Mouse (Mus musculus) inflammation-experienced regulatory T-cells, adult 6 months (primary cell): ENCODE data around the gene Ccdc120. TPM values are rescaled to one million over a fixed set of nuclear protein-coding genes. Genes with fewer than 3 reads are reported as not detected.
A peak's percentile ranks its signal among the peaks of the same experiment; 100 is the strongest.

Experiments
- ATAC-seq: one replicate; pipeline ENCODE4 v1.8.0; 2017
- polyA plus RNA-seq, 3 experiments: library from polyadenylated mRNA; unstranded; fragments of 100-300 nt; shearing (Covaris generic); gene quantifications; one replicate each; pipeline ENCODE4 v1.2.1; 2017

The Ccdc120 gene
- under 1 TPM in 1 of 3 experiments, not detected in 2; 0.59 TPM for polyA plus RNA-seq

DNA sequence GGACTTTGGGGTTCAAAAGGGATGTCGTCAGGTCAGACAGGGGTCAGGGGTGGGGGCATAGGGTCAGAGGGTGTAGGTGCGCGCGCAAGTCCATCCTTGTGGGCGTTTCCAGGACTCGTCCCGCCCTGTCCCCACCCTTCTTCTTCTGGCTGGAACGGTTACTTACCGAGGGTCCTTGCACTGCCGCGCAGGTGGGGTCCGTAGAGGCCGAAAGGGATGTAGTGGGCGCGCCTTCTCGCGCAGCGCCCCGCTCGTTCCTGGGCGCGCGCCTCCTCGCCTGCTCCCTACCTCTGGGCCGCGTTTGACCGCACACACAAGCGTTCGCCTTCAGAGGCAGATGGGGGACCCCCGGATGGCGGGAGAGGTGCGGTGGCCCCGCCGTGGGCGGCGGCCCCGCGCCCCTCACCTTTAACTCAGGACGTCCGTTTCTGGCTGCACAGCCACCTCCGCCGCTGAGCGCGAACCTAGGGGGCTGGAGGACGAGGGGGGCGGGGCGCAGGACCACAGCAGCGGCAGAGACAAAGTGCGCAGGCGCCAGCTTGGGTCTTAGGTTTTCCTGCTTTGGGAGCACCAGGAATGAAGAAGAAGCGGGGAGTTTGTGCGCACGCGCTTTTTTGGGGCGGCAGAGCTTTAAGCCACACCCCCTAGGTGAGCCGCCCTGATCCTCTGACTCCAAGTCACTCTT lies at the start of gene Ccdc120:
Gene Ccdc120 (minus strand): TSS at position 474 of the 685 bp plus-strand sequence.
- no peak for ATAC-seq

DNA sequence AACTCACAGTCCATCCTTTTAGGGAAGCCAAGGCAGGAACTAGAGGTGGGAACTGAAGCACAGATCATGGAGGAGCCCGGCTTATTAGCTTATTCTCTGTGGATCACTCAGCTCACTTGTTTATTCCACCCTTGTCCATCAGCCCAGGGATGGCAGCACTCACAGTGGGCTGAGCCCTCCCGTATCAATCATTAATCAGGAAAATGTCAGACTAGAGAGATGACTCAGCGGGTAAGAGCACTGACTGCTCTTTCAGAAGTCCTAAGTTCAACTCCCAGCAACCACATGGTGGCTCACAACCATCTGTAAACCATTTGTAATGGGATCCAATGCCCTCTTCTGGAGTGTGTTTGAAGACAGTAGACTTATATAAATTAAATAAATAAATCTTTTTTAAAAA lies 46.6 kb upstream of the Ccdc120 start:
- ATAC-seq, result no peak

DNA sequence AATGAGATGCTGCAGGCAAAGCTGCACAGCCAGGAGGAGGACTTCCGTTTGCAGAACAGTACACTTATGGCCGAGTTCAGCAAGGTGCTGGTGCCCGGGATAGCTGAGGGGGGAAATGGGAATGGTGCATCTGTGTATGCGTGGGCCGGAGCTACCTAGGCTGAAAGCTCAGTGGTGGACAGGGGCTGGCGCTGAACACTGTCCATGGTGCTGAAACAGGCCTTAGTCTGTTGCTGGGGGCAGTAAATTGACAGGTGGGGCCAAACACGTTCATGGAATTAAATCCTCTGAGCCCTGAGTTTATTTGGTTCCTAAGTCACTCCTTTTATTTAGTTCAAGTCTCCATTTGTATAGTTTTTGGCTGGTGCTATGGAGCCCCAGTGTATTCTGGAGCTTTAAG lies 44.3 kb upstream of the Ccdc120 start:
- no peak for ATAC-seq

GRCm38 (mm10) chrX:7793361-7793760 lies 42.7 kb upstream of the Ccdc120 start:
- ATAC-seq, result no peak

DNA sequence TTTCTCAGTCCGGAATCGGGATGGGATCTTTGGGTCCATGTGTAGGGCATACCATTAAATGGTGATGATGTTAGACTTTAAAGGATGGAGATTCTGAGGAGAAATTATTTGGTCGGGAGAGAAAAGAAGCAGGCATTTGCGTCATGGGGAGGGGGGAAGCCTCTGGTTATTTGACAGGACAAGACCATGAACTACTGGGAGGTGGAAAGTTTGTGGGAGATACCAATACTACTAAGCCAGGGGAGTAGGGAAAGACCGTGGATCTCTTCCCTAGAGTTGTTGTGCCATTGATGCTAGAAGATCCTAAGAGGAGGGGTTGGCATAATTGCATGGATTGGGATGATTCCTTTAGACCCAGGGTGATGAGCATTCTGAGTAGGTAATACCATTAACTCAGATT lies 39.6 kb upstream of the Ccdc120 start:
- ATAC-seq, result no peak

DNA sequence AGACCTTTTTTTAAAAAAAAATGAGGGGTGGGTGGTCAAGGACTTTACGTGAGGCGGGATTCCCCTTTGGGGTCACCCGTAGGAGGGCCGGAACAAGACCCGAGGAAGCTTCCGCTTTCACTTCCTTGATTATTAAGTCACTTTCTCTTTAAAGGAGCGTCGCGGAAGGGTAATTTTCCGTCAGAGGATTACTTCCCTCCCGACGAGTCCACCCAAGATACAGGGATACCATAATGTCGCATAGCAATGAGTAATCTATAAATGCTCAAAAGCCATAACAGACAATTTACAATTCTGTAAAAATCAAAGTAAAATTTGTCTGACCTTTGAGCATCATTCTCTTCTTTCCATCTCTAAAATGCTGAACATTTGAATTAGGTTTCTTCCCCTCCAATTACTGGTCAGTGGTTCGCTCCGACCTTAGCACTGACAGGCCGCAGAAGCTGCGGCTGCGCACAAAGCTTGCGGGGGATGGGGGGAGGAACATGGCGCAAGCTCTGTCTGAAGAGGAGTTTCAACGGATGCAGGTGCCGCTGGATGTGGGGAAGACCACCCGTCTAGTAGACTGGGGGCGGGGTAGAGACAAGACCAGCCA lies 38.9 kb upstream of the Ccdc120 start, which contains the start of gene Gripap1:
Gene Gripap1 (plus strand): TSS at position 224 of the 595 bp plus-strand sequence.
- peak; percentile 96 for ATAC-seq

DNA sequence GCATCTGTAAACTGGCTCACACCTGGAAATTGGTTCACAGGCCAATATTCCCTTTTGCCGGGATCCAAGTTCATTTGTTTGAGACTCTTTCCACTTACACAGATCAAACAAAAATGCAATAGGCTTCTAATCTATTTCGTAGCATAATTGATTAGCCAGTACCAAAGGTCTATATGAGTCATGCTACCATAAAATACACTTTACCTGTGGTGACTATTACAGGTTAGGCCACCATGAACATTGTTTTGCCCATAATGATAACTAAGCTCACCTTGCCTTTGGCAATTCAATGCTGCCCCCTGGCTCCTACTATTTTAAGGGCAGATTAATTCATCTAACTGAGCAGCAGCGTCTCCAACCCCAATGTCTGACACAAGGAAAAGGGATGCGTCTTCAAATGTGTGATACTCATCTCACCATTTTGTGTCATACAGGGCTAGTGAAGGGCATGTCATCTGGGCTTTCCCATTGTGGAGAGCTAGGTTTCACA lies 31.9 kb upstream of the Ccdc120 start:
- no peak for ATAC-seq

DNA sequence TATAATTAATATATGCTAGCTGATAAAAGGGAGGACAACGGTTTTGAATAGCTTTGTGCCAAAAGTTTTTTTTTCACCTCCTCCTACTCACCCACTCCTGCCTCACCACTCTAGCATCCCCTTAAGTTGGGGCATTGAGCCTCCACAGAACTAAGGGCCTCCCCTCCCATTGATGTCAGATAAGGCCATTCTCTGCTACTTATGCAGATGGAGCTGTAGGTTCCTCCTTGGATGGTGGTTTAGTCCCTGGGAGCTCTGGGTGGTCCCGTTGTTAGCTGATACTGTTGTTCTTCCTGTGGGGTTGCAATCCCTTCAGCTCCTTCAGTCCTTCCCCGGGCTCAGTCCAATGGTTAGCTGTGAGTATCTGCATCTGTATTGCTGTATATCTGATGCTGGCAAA lies 28.6 kb upstream of the Ccdc120 start:
- ATAC-seq, result no peak

DNA sequence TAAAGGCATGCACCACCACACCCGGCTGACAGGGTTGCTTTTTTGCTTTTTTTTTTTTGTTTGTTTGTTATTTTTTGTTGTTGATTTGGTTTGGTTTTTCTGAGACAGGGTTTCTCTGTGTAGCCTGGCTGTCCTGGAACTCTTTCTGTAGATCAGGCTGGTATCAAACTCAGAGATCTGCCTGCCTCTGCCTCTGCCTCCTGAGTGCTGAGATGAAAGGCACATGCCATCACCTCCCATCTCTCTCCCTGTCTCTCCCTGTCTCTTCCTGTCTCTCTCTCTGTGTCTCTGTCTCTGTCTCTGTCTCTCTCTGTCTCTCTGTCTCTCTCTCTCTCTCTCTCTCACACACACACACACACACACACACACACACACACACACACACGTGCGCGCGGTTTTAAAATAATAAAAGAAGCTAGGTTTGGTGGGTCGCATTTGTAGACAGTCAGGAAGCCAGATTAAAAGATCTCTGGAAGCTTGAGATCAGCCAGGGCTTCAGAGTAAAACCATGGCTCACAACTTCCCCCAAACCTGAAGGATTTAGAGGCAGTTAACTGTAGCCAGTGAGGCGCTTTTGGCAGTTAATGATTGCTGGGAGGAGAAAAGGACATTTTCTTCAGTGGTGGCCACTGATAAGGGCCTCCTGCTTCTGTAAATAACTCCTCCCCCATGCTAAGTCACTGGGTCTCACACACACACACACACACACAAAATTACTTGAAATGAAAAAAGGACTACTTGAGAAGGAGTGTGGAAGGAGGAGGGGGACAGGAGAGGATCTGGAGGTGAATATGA lies 27.9 kb upstream of the Ccdc120 start:
- ATAC-seq, result no peak

- no peak for ATAC-seq
These were observed 25.8 kb upstream of the Ccdc120 start for GRCm38 (mm10) chrX:7776329-7777082.

- no peak for ATAC-seq
These were observed 24.9 kb upstream of the Ccdc120 start for GRCm38 (mm10) chrX:7775501-7776205.

- ATAC-seq, result no peak
These were observed 22.1 kb upstream of the Ccdc120 start for GRCm38 (mm10) chrX:7772766-7773165.

GRCm38 (mm10) chrX:7769302-7770017 lies 18.8 kb upstream of the Ccdc120 start:
- ATAC-seq, result no peak

- no peak for ATAC-seq
These were observed 15.1 kb upstream of the Ccdc120 start for GRCm38 (mm10) chrX:7765764-7766163.

DNA sequence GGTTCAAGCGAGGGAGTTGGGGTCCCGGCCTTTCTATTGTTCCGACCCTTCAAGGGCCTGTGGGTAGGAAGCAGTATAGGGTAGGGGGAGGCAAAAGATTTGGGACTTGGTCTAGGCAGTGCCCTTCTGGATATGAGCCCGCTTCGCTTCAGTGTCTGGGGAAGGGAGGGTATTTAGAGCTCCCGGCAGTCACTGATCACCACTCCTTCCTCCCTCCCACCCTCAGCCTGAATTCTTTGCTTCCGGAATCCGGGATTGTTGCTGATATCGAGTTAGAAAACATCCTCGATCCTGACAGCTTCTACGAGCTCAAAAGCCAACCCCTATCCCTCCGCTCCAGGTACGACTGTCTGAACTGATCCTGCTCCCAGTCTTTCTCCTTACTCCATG lies 14.6 kb upstream of the Ccdc120 start:
- no peak for ATAC-seq

GRCm38 (mm10) chrX:7764657-7765280 lies 14.1 kb upstream of the Ccdc120 start:
- no peak for ATAC-seq

DNA sequence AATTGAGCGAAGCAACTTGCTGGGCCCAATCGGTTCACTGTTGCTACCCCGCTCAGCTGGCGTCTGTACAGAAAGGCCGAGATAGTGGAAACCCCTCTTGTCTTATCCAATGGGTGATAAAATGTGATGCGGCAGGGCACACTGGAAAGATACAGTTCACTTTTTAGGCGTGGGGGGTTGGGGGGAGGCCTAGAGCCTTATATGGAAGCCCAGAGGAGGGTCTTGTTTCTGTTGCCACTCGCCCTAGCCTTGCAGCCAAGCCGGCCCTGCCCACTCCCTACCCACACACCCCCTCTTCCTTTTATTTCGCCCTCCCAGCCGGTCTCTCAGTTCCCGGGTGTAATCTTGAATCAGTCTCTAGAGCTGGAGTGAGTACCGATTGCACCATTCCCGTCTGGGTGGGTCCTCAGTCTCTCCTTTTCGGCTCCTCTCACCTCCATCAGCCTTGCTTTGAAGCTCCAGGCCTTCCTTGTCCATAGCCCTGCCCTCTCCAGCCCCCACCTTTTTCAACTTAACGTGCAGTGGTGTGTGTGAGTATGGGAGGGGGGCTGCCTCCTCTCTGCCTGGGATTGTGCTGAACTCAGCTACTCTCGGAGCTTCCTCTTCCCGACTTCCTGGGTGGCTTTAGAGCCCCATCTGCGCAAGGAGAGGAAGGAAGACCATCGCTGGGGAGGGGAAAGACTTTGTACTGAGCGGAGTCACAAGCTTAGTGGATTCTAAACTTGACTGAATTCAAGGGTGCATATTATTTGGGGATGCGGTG lies 13.1 kb upstream of the Ccdc120 start:
- ATAC-seq, result no peak

GRCm38 (mm10) chrX:7762921-7763197 lies 12.2 kb upstream of the Ccdc120 start:
- no peak for ATAC-seq

DNA sequence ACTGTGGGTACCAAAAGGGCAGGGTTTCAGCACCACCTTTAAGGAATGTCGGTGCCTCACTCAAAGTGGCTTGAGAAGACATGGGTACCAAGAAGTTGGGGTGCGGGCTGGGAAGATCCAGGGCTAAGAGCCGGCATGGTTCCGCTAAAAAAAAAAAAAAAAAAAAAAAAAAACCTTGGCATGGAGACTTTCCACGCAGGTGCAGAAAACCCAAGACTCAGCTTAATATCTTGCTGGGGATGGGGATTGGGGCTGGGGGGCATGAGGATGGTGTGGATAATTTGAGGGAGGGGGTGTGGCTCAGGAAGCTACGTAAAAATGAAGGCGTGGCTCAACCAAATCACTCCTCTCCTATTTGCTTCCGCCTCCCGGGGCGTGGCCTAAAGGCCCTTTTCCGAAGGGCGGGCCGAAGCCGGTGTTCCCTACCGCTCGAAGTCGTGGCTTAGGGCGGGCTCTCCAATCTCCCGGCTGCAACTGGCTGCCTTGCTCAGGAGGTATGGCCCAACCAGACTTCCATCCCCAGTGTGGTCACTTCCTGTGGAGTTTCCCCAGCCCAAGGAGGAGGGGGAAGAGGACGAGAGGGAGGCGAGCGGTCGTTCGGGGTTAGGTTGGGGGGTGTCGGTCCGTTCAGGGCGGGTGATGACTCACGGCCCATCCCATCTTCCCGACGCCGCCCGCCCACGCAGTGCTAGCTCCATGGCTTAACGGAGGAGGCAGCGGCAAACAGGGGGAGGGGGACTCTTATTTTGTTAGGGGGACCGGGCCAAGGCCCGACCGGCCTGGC lies 11.6 kb upstream of the Ccdc120 start, which contains the start of gene Tfe3:
Gene Tfe3 (plus strand): TSS at position 424 of the 784 bp plus-strand sequence.
- ATAC-seq, result peak; percentile 95
